Mouse (Mus musculus) thymus, adult 2 months (tissue): ENCODE measurements around the gene Macrod2.

ENCODE experiments used
- CTCF ChIP-seq: fragments of 200-500 bp; IDR thresholded peaks from 2 replicates; pipeline ENCODE4 v1.5.1; 2012; ENCODE audit warnings: mild to moderate bottlenecking, control low read depth, low read length, moderate library complexity, borderline replicate concordance; ENCODE audit not compliant: control insufficient read depth, poor library complexity, insufficient read depth; ENCODE audit errors: extremely low read depth
- POLR2A ChIP-seq: fragments of 200-500 bp; IDR thresholded peaks from 2 replicates; pipeline ENCODE4 v1.6.1; 2012; ENCODE audit warnings: mild to moderate bottlenecking, low read length, control low read depth, moderate library complexity; ENCODE audit not compliant: control insufficient read depth, poor library complexity, insufficient read depth; ENCODE audit errors: extremely low read depth

DNA sequence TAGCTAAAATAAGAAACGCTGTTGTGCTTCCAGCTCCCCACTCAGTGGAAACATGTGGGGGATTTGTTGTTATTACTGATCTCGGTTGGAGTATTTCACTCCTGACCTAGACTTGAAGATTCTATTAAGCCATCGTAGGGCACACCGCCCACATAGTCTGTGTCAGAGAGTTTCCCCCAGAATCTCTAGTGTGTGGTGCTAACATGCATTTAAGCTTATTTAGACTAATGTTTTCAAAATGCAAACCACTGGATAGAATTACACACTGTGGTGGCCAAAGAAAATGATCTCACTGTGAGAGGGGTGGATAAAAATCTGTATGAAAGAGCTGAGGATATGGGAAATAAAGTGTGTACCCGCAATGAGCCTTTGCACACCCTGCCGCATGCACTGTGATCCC is 834.7 kb downstream of the Macrod2 start:
- no peak for TF ChIP-seq POLR2A
- TF ChIP-seq CTCF, result no peak
